Mouse (Mus musculus): ENCODE results near the gene Fam185a.

GRCm38 (mm10) chr5:21376935-21377334, 47.8 kb upstream of the Fam185a start:
- TF ChIP-seq CTCF (IDR thresholded peaks at IDR 0.05) (no peak), EP300 (IDR thresholded peaks at IDR 0.05) (no peak)

Data from lung, postnatal 0 days (tissue).